Mouse (Mus musculus) monocyte, adult 5-6 weeks (primary cell): Measurements from ENCODE around the gene Olfr844. TPM values are rescaled to one million over a fixed set of nuclear protein-coding genes. Genes with fewer than 3 reads are reported as not detected.

ENCODE experiments used
- ATAC-seq: fragments of 153-309, 156-312 bp; replicated peaks from 2 replicates; pipeline ENCODE4 v1.8.0; 2017; ENCODE audit warnings: mild to moderate bottlenecking; ENCODE audit not compliant: low TSS enrichment, insufficient number of reproducible peaks, severe bottlenecking, poor library complexity, low FRiP score
- total RNA-seq: library from RNA; stranded (forward); fragments of 200-1000, 200-491, 200-594 nt; gene quantifications from 3 replicates; pipeline ENCODE4 v1.2.3, GENCODE M21; 2017

Gene Olfr844
- total RNA-seq = not detected in 3 replicates

GRCm38 (mm10) chr9:19316047-19316446 is at the start of gene Olfr844:
TSS of gene Olfr844 (plus strand) at chr9:19316347.
- no peak for ATAC-seq

DNA sequence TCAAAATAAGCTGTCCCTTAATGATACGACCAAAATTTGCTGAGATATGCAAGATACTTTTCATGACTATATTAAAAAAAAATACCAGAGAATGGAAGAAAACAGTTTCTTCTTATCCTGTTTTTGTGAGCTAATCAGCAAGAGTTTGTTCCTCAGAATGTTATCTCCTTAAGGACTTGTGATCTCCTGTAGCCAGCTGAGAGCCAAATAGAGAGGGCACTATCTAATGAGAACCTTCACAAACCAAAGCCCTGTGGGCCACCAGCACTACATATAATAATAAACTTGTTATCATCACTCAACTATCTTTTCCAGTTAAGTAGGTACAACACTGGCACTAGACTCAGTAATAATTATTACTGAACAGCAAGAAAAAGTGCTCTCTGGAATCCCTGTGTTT is 20.0 kb downstream of the Olfr844 start, which contains the start of gene Olfr845:
Olfr845 (plus strand) TSS at position 301 of the 400 bp plus-strand sequence.
- no peak for ATAC-seq

- no peak for ATAC-seq
Measured at GRCm38 (mm10) chr9:19363905-19364304, 47.8 kb downstream of the Olfr844 start, which contains the start of gene Olfr846. TSS of gene Olfr846 (minus strand) at chr9:19364005.

Other genes starting within 250 kb of the Olfr844 start
- not detected in 3 replicates for gene Olfr836, start 196.0 kb upstream of the Olfr844 start, total RNA-seq
- gene Olfr837, start 180.0 kb upstream of the Olfr844 start, total RNA-seq = not detected in 3 replicates
- not detected in 3 replicates for gene Olfr839-ps1, start 139.0 kb upstream of the Olfr844 start, total RNA-seq
- not detected in 3 replicates for gene Olfr843, start 64.4 kb upstream of the Olfr844 start, total RNA-seq
- gene Olfr845, start 20.1 kb downstream of the Olfr844 start, total RNA-seq = not detected in 3 replicates
- gene Olfr846, start 47.7 kb downstream of the Olfr844 start, total RNA-seq = not detected in 3 replicates
- gene Olfr847, start 62.3 kb downstream of the Olfr844 start, total RNA-seq = not detected in 3 replicates
- not detected in 3 replicates for gene Olfr849, start 123.9 kb downstream of the Olfr844 start, total RNA-seq
- not detected in 3 replicates for gene Olfr850, start 161.9 kb downstream of the Olfr844 start, total RNA-seq
- not detected in 3 replicates for gene Olfr851, start 176.9 kb downstream of the Olfr844 start, total RNA-seq
- not detected in 3 replicates for gene Olfr853, start 224.7 kb downstream of the Olfr844 start, total RNA-seq